Mouse (Mus musculus): ENCODE results near the gene Gm28053.

Gene Gm28053

GRCm38 (mm10) chr6:48741273-48741672 is 22.9 kb downstream of the Gm28053 start:
- no peak for DNase-seq (ENCODE audit: low spot score)

- no peak for DNase-seq (ENCODE audit: low spot score)
Observed at GRCm38 (mm10) chr6:48741711-48742206, 23.4 kb downstream of the Gm28053 start.

GRCm38 (mm10) chr6:48742422-48743351 is 24.3 kb downstream of the Gm28053 start:
- DNase-seq (ENCODE audit: low spot score), result no peak

- no peak for DNase-seq (ENCODE audit: low spot score)
Observed at GRCm38 (mm10) chr6:48745490-48745889, 27.1 kb downstream of the Gm28053 start.

- no peak for DNase-seq (ENCODE audit: low spot score)
Observed at GRCm38 (mm10) chr6:48745959-48746889, 27.8 kb downstream of the Gm28053 start, which contains the start of gene Gimap5. Gene Gimap5 (plus strand): TSS chr6:48746197.

GRCm38 (mm10) chr6:48747091-48747966 is 28.9 kb downstream of the Gm28053 start:
- no peak for DNase-seq (ENCODE audit: low spot score)

- no peak for DNase-seq (ENCODE audit: low spot score)
Observed at GRCm38 (mm10) chr6:48763567-48764270, 45.3 kb downstream of the Gm28053 start.

GRCm38 (mm10) chr6:48764496-48764895 is 46.1 kb downstream of the Gm28053 start:
- DNase-seq (ENCODE audit: low spot score), result no peak

GRCm38 (mm10) chr6:48768178-48768869 is 49.9 kb downstream of the Gm28053 start:
- no peak for DNase-seq (ENCODE audit: low spot score)

GRCm38 (mm10) chr6:48768933-48769332 is 50.5 kb downstream of the Gm28053 start:
- DNase-seq (ENCODE audit: low spot score), result peak; percentile 60

GRCm38 (mm10) chr6:48770696-48771095 is 52.3 kb downstream of the Gm28053 start, which contains the start of gene Gimap3:
Gene Gimap3 (minus strand): TSS chr6:48770851.
- DNase-seq (ENCODE audit: low spot score), result no peak

GRCm38 (mm10) chr6:48772030-48772429 is 53.6 kb downstream of the Gm28053 start:
- peak; percentile 49 for DNase-seq (ENCODE audit: low spot score)

- no peak for DNase-seq (ENCODE audit: low spot score)
Observed at GRCm38 (mm10) chr6:48784406-48784805, 66.0 kb downstream of the Gm28053 start.

- DNase-seq (ENCODE audit: low spot score), result peak; percentile 62
Observed at GRCm38 (mm10) chr6:48785189-48785588, 66.8 kb downstream of the Gm28053 start.

GRCm38 (mm10) chr6:48785601-48786000 is 67.2 kb downstream of the Gm28053 start:
- no peak for DNase-seq (ENCODE audit: low spot score)

GRCm38 (mm10) chr6:48787867-48788266 is 69.5 kb downstream of the Gm28053 start:
- DNase-seq (ENCODE audit: low spot score), result no peak

GRCm38 (mm10) chr6:48801897-48802296 is 83.5 kb downstream of the Gm28053 start:
- DNase-seq (ENCODE audit: low spot score), result no peak

Measured in ovary, adult 18-20 months (tissue).